ENCODE assay signal across 18 mouse cellular contexts in the genomic region with DNA sequence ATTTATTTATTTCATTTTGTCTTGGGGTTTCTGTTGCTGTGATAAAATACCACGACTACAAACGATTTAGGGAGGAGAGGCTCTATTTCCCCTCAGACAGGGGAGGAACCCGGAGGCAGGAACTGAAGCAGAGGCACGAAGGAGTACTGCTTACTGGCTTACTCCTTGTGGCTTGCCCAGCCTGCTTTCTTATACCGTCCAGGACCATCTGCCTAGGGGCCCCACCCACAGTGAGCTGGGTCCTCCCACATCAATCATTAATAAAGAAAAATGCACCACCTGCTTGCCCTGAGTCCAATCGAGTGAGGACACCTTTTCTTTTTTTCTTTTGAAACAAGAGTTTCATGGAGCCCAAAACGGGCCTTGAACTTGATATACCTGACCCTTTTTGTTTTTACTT.
"Had no signal": no experiment of that assay in that cellular context is flagged by ENCODE, and none has a peak within 500 bp of the region (broad histone marks: within the 10 kb centered on the region; RNA-seq: fewer than 3 reads in every experiment).

No protein-coding gene starts in this region.

- H3K4me2 ChIP-seq: lung, embryonic 14.5 days; midbrain, embryonic 12.5 days; neural tube, embryonic 13.5 days; neural tube, embryonic 15.5 days had no signal

- H3K4me3 ChIP-seq: midbrain, embryonic 10.5 days; midbrain, embryonic 12.5 days; myocyte; neural tube, embryonic 13.5 days; neural tube, embryonic 15.5 days had no signal

- H3K36me3 ChIP-seq: midbrain, embryonic 10.5 days; midbrain, embryonic 12.5 days; neural tube, embryonic 13.5 days; neural tube, embryonic 15.5 days had no signal

- H3K9ac ChIP-seq: lung, embryonic 14.5 days; midbrain, embryonic 12.5 days; neural tube, embryonic 13.5 days; neural tube, embryonic 15.5 days had no signal

- H3K27ac ChIP-seq: midbrain, embryonic 10.5 days; midbrain, embryonic 12.5 days; neural tube, embryonic 15.5 days had no signal

- DNase-seq: lung, adult 18-20 months; lung, embryonic 14.5 days; lung, postnatal 10 days; lung, postnatal 4 days; midbrain, embryonic 14.5 days; retina, postnatal 1 day; right cerebral cortex, adult 18-20 months; right cerebral cortex, postnatal 25 days; right cerebral cortex, postnatal 4 days; thymus, adult 18-20 months; thymus, postnatal 14 days; thymus, postnatal 36 days had no signal

- H3K9me3 ChIP-seq: midbrain, embryonic 10.5 days; midbrain, embryonic 12.5 days; neural tube, embryonic 13.5 days had no signal

- ATAC-seq: midbrain, embryonic 16.5 days had no signal

- H3K27me3 ChIP-seq: midbrain, embryonic 12.5 days; neural tube, embryonic 13.5 days; neural tube, embryonic 15.5 days had no signal

- H3K4me1 ChIP-seq: midbrain, embryonic 12.5 days; neural tube, embryonic 15.5 days had no signal
